Mouse (Mus musculus) intestine, postnatal 0 days (tissue): ENCODE results near the gene Abhd17a. TPM values are rescaled to one million over a fixed set of nuclear protein-coding genes. Genes with fewer than 3 reads are reported as not detected.

Experiments
- ATAC-seq: fragments of 200-750 bp; cut with Nextera tagmentation; 2 replicates; pipeline ENCODE4 v1.8.0; 2017; ENCODE audit warnings: mild to moderate bottlenecking, moderate TSS enrichment, moderate library complexity
- H3K27ac ChIP-seq: fragments of 300-500 bp; sonication (generic); 2 replicates; pipeline ENCODE4 v1.5.1; 2014; ENCODE audit warnings: mild to moderate bottlenecking, low read depth, low read length, moderate library complexity
- H3K27me3 ChIP-seq: fragments of 300-500 bp; sonication (generic); replicated peaks from 2 replicates; pipeline ENCODE4 v1.6.1; 2014; ENCODE audit warnings: low read length, mixed read lengths; ENCODE audit not compliant: control insufficient read depth, insufficient read depth
- H3K36me3 ChIP-seq: fragments of 300-500 bp; sonication (generic); 2 replicates; pipeline ENCODE4 v1.6.1; 2014; ENCODE audit warnings: mild to moderate bottlenecking, moderate library complexity; ENCODE audit not compliant: control insufficient read depth, insufficient read depth
- H3K4me1 ChIP-seq: fragments of 300-500 bp; sonication (generic); replicated peaks from 2 replicates; pipeline ENCODE4 v1.6.1; 2014; ENCODE audit warnings: antibody characterized with exemption, low read length, mixed read lengths; ENCODE audit not compliant: control insufficient read depth, insufficient read depth
- H3K4me2 ChIP-seq: fragments of 300-500 bp; sonication (generic); replicated peaks from 2 replicates; pipeline ENCODE4 v1.6.1; 2014; ENCODE audit warnings: low read depth, mild to moderate bottlenecking, moderate library complexity
- H3K4me3 ChIP-seq: fragments of 300-500 bp; sonication (generic); 2 replicates; pipeline ENCODE4 v1.5.1; 2014; ENCODE audit warnings: low read depth, low read length
- H3K9ac ChIP-seq: fragments of 300-500 bp; sonication (generic); 2 replicates; pipeline ENCODE4 v1.6.1; 2014; ENCODE audit warnings: mild to moderate bottlenecking, low read depth, low read length
- H3K9me3 ChIP-seq: fragments of 300-500 bp; sonication (generic); 2 replicates; pipeline ENCODE4 v1.6.1; 2016; ENCODE audit warnings: mixed run types; ENCODE audit not compliant: control insufficient read depth
- CTCF ChIP-seq: sonication (generic); IDR thresholded peaks from 2 replicates; pipeline ENCODE4 v1.5.1; 2016; ENCODE audit warnings: low read depth, mild to moderate bottlenecking, control low read depth, antibody characterized with exemption, moderate library complexity
- WGBS: fragments of 180-500 bp; shearing (Covaris S2); extraction: QIAGEN DNeasy Blood & Tissue Kit; methylation state at CpG from one replicate; pipeline ENCODE4 v1.1.7; 2014; 5-methylcytosine and 5-hydroxymethylcytosine counted together
- polyA plus RNA-seq: library from polyadenylated mRNA; unstranded; fragments of >200 nt; fragmentation: Nextera tagmentation; extraction: Ambion mirVana; gene quantifications from 2 replicates; pipeline ENCODE4 v1.2.1, GENCODE M21; 2015

Gene Abhd17a
- polyA plus RNA-seq, 1 experiment from 2014 or later, result 116 TPM

DNA sequence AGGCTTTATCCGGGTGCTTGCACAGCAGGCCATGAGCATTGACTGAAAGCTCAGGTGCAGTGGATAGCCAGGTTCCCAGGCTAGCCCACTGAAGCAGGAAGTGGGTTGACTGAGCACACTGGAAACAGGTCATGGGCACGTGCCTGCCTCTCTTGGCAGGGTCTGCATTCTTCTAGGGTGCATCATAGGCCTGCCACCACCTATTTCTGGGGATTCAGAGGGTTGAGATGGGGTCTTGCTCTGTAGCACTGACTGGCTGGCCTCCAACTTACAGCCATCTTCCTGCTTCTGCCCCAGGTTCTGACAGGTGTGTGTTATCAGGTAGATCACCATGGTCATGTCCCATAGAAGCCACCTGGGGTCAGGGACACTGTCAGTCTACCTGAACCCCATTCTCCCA is 14.8 kb upstream of the Abhd17a start:
- TF ChIP-seq CTCF, result no peak
- H3K4me2 ChIP-seq, result no peak overlapping the region
- 77% methylated on average over 2 of the region's 2 CpGs for WGBS
- H3K9ac ChIP-seq, result no peak overlapping the region
- H3K27me3 ChIP-seq, result no peaks in the 10 kb centered on the region
- peaks cover 29% of the 10 kb centered on the region for H3K36me3 ChIP-seq
- H3K4me1 ChIP-seq, result no peaks in the 10 kb centered on the region; the same call in 1 of the 2 replicates
- no peaks in the 10 kb centered on the region for H3K9me3 ChIP-seq
- peak overlapping the region; percentile 82; the same call in 1 of the 2 replicates for H3K27ac ChIP-seq
- no peak overlapping the region for H3K4me3 ChIP-seq
- no peak for ATAC-seq

DNA sequence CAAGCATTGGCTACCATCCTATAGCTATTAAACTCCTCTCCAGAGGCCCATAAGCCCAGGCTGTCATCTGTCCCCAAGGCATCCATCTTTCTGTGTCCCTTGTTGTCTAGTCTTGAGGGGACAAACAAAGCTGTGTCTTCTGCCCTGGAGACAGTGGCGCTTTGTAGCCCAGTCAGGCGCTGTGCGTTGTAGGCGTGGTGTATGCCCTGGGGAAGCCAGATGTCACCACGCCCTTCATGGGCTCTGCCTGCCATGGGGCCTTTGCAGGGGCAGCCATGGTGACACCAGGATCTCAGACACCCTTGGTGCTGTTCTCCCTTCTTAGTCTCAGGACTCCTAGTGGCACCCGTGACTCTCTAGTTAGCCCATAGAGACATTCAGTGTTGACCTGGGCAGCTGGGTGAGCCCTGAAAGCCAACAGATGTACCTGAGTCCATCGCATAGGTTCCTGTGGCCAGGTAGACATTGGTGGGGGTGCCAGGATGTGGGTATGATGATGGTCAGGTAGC is 13.9 kb upstream of the Abhd17a start:
- H3K36me3 ChIP-seq, result peaks cover 29% of the 10 kb centered on the region
- H3K4me2 ChIP-seq, result peak overlapping the region; percentile 69
- no peaks in the 10 kb centered on the region for H3K27me3 ChIP-seq
- ATAC-seq, result peak; percentile 13; the same call in 1 of the 2 replicates
- H3K9ac ChIP-seq, result peak overlapping the region; percentile 28; the same call in 1 of the 2 replicates
- peak overlapping the region; percentile 82 for H3K27ac ChIP-seq
- WGBS, result 47% methylated on average over 7 of the region's 7 CpGs
- H3K4me3 ChIP-seq, result peak overlapping the region; percentile 69
- no peaks in the 10 kb centered on the region for H3K9me3 ChIP-seq
- no peaks in the 10 kb centered on the region; the same call in 1 of the 2 replicates for H3K4me1 ChIP-seq
- no peak for TF ChIP-seq CTCF

DNA sequence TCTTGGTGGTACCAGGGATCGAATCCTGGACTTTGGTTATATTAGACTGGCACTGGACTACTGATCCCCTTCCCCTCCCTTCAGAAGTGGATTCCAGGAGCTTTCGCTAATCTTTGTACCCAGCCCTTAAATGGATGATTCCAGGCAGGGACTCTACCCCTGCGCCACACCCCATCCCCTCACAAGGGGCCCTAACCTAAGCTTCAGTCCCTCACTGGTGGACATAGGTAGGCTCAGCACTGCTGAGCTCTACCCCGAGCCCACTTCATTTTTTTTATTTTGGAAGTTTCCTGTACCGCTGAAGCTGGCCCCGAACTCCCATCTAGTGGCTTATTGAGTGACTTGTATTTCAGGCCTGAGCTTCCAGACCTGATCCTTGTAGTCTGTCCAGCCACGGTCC is 13.2 kb upstream of the Abhd17a start:
- 20% methylated on average over 7 of the region's 7 CpGs for WGBS
- Histone ChIP-seq H3K4me1 (no peaks in the 10 kb centered on the region; the same call in 1 of the 2 replicates), H3K9me3 (no peaks in the 10 kb centered on the region), H3K9ac (peak overlapping the region; percentile 47; the same call in 1 of the 2 replicates), H3K4me3 (peak overlapping the region; percentile 69), H3K27ac (peak overlapping the region; percentile 82), H3K36me3 (peaks cover 23% of the 10 kb centered on the region), H3K27me3 (no peaks in the 10 kb centered on the region), H3K4me2 (peak overlapping the region; percentile 69)
- ATAC-seq, result peak; percentile 26; the same call in 1 of the 2 replicates
- no peak for TF ChIP-seq CTCF

DNA sequence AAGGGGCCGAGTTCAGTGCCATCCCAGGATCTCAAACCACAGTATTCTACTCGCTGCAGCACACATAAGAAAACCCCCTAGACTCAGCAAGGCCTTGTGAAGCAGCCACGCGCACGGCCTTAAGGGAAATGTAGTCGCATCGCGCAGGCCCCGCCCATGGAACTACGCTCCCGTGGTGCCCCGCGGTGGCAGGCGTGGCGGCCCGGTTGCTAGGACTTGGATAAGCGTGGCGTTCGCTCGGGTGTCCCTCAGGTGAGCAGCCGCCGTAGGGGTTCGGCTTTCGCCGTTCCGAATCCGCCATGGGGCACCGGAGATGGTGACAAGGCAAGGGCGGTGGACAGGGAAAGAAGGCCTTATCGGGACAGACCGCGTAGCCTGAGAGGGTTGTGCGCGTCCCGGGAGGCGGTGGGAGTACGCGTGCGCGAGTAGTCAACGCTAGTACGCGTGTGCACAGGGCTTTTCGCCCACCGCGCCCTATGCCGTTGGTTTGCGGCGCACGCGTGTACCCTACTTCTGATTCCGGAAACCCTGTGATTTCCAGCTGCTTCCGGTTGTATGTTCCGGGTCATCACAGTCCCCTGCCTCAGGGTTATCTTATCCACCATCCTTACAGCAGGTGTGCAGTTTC is 12.7 kb upstream of the Abhd17a start, which contains the start of the genes Scamp4 and Adat3:
Gene Scamp4, plus strand, starts transcription at position 175 of the 628 bp plus-strand sequence.
Gene Adat3, plus strand, starts transcription at position 183 of the 628 bp plus-strand sequence.
- peak; percentile 80 for ATAC-seq
- Histone ChIP-seq H3K27me3 (no peaks in the 10 kb centered on the region), H3K4me2 (peak within 1 kb of the TSS; percentile 69), H3K4me3 (peak within 1 kb of the TSS; percentile 69), H3K4me1 (no peaks in the 10 kb centered on the region; the same call in 1 of the 2 replicates), H3K9ac (peak within 1 kb of the TSS; percentile 47), H3K36me3 (peaks cover 18% of the 10 kb centered on the region), H3K9me3 (no peaks in the 10 kb centered on the region), H3K27ac (peak within 1 kb of the TSS; percentile 82)
- WGBS, result under 1% methylated on average over 54 of the region's 54 CpGs
- no peak for TF ChIP-seq CTCF

DNA sequence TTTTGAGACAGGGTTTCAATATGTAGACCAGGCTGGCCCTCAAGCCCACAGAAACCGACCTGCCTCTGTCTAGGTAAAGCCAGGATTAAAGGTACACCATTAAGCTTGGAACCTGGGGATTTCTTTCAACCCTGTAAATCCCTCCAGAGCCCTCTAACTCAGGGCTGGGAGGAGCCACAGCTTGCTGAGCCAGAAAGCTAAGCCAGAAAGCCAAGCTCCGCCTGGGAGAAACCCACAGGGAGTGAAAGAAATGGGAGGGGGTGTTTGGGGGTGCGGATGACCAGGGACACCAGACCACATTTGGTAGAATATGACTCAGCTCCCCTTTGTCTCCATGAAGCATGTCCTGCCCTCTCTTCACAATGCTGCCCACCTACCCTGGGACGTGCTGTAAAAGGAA is 6.2 kb upstream of the Abhd17a start:
- Histone ChIP-seq H3K4me1 (no peaks in the 10 kb centered on the region), H3K27ac (no peak overlapping the region), H3K27me3 (no peaks in the 10 kb centered on the region), H3K36me3 (no peaks in the 10 kb centered on the region), H3K9me3 (no peaks in the 10 kb centered on the region), H3K4me3 (no peak overlapping the region), H3K9ac (no peak overlapping the region), H3K4me2 (no peak overlapping the region)
- WGBS, result 40% methylated on average over 4 of the region's 4 CpGs
- no peak for TF ChIP-seq CTCF
- no peak for ATAC-seq

DNA sequence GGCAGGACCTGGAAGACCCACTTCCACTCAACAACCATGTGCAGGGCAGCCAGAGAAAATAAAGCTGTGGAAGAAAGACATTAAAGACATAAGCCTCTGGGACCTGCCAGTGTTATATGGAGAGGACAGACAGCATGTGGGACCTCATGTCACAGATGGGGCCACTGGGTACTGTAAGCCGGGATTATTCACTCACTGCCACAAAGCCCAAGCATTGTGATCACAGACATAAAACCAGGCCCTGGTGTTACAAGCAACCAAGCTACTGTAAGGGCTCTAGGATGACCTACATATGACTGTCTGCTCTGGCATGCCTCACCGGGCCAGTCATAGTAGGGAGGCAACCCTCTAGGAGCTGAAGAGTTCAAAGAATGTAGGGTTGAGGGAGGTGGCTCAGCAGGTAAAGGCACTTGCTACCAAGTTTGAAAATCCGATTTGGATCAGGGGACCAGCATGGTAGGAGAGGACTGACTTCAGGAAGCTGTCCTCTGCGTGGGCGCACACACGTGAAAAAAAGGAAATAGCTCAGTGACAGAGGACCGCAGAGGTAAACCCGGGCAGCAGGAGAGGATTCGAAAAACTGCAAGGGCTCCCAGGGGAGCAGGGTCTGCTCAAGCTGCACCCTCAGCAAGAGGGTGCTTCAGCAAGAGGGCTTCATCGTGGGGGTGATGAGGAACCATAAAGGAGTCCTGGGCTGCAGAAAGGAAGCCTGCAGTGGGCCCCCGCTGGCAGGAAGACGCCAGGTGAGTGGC is 838 bp downstream of the Abhd17a start:
- H3K4me1 ChIP-seq, result peaks cover 9% of the 10 kb centered on the region; the same call in 1 of the 2 replicates
- H3K9ac ChIP-seq, result peak overlapping the region; percentile 93
- TF ChIP-seq CTCF, result no peak
- peak overlapping the region; percentile 96 for H3K4me3 ChIP-seq
- H3K4me2 ChIP-seq, result peak overlapping the region; percentile 90
- H3K36me3 ChIP-seq, result peaks cover 25% of the 10 kb centered on the region; the same call in 1 of the 2 replicates
- H3K9me3 ChIP-seq, result no peaks in the 10 kb centered on the region
- WGBS, result 10% methylated on average over 12 of the region's 12 CpGs
- ATAC-seq, result no peak
- H3K27ac ChIP-seq, result peak overlapping the region; percentile 84
- H3K27me3 ChIP-seq, result no peaks in the 10 kb centered on the region
